Mouse (Mus musculus) adrenal gland, adult 8-10 months (tissue): ENCODE data around the gene Bax. TPM values are rescaled to one million over a fixed set of nuclear protein-coding genes. Genes with fewer than 3 reads are reported as not detected.

Experiments
- DNase-seq: peaks from one replicate; pipeline ENCODE4 v3.0.0; 2022
- microRNA-seq, 2 experiments: library from miRNA; unstranded; fragments of <30 nt; microRNA quantifications; one replicate each; pipeline ENCODE4 v1.2.0; 2022
- total RNA-seq, 4 experiments: library from RNA; stranded (reverse); gene quantifications; 2 replicates each; pipeline ENCODE4 v1.2.4; 2022

The Bax gene
- total RNA-seq, 4 experiments from 2014 or later = 71.7 to 105 (median 89.1) TPM

DNA sequence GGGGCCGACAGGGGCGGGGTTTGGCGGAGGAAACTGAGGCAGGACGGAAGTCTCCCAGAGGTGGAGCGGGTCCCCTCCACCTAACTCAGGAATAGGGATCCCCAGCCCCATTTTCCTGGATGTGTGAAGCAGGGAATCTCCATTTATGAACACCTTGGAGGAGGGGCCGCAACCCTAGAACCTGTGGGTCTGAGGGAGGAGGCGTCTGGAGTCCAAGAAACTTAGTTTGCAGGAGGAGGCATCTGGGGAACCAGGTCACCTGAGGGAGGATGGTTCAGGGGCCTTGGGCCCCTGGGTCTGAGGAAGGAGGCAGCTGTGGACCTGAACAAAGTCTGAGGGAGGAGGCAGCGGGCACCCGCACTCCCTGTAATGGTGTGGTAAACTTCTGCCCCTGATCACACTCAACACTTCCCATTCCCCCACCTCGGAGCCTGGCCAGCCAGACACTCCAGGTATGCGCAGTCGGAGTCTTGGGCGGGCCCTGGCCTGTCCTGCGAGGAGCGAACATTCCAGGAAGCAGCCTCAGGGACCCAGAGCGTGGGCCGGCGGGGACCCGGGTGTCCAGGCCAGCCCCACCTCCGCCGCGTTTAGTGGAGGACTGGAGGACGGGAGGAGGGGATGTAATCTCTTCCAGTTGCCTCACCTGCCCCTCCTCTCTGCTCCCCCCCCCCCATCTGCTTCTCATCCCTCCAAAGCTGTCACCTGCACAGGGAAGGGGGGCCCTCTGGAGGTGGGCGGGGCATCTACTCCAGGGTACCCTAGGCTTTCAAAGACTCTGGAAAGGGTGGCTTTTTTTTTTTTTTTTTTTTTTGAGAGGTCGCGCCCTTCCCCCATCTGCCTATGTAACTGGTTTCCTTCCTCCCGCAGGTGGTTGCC lies 52.6 kb downstream of the Bax start:
- no peak for DNase-seq

DNA sequence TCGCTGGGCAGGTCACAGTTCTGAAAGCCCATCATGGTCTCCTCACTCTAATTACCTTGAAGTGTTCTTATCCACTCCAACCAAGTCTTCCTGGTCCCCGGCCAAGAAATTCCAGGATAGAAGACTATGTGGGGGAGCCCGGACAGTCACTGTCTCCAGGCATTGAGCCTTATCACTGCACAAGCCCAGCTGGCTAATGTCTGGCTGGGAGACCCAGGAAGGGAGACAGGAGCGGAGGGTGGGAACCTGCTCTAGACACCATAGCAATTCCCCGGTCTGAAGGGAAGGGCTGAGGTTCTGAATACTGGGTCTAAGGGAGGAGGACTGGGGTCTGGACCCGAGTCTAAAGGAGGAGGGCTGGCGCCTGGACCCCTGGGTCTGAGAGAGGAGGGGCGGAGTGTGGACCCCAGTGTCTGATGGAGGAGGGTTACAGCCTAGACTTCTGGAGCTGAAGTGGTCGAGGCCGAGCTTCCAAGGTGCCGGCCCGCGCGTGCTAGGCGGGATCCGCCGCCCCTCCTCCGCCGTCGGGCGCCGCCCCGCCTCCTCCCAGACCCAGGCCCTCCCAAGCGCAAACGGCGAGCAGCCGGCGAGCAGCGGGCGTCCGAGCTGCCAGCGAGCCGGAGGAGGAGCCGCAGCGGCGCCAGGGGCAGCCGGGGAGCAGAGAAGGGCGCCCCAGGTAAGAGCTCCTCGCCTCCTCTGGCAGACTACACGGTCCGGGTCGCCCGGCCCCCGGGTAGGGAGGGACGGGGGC lies 53.4 kb downstream of the Bax start, which contains the start of gene Ntf5:
Gene Ntf5, plus strand, starts transcription at position 583 of the 751 bp plus-strand sequence.
- DNase-seq = no peak

DNA sequence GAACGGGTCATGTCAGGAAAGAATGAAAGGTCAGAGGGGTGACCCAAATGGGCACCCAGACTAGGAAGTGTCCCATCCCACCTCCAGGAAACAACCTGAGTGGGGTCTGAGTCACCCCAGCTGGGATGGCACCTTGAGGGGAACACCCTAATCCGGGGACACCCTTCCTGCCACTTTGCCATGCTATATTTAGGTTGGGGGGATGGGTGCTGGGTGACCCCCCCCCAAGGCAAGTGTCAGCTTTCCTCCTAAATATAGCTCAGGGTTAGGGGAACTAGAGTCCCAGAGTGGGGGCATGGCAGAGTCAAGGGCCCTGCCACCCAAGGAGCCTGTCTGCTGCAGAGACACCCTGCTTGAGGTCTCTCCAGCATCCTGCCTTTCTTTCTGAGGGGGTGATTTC lies 54.3 kb downstream of the Bax start:
- no peak for DNase-seq

Small RNA genes lying within 50 kb of the gene (microRNA-seq; reads per million reads assigned to microRNA genes)
- 0 reads per million in 2 experiments for gene Gm22133

Other genes with a start within 250 kb of the Bax start
- 10 to 100 TPM in 1 of 4 experiments, 1 to 10 TPM in 3; 4.9 to 11.2 (median 7.0) TPM for gene Cd37, start 227.8 kb downstream of the Bax start, total RNA-seq
- under 1 TPM in 1 of 4 experiments, not detected in 3; 0.37 TPM for gene Slc6a16, start 225.8 kb downstream of the Bax start, total RNA-seq
- gene Slc6a21, start 189.4 kb downstream of the Bax start, total RNA-seq = under 1 TPM in 1 of 4 experiments, not detected in 3; 0.26 TPM
- 10 to 100 TPM in 2 of 4 experiments, 1 to 10 TPM in 2; 5.8 to 19.1 (median 10.4) TPM for gene Trpm4, start 133.1 kb downstream of the Bax start, total RNA-seq
- under 1 TPM; 0.09 to 0.31 (median 0.26) TPM for gene Hrc, start 131.6 kb downstream of the Bax start, total RNA-seq
- gene Ppfia3, start 99.9 kb downstream of the Bax start, total RNA-seq = 1 to 10 TPM; 2.8 to 7.2 (median 4.7) TPM
- gene Lin7b, start 96.3 kb downstream of the Bax start, total RNA-seq = 10 to 100 TPM in 2 of 4 experiments, 1 to 10 TPM in 2; 1.8 to 14.1 (median 7.6) TPM
- 100 to 1,000 TPM; 232 to 563 (median 376) TPM for gene Snrnp70, start 71.2 kb downstream of the Bax start, total RNA-seq
- not detected for gene Kcna7, start 61.2 kb downstream of the Bax start, total RNA-seq
- gene Ntf5, start 53.2 kb downstream of the Bax start, total RNA-seq = under 1 TPM in 3 of 4 experiments, not detected in 1; 0.13 to 0.22 (median 0.20) TPM
- not detected for gene Lhb, start 46.1 kb downstream of the Bax start, total RNA-seq
- 10 to 100 TPM; 28.5 to 33.9 (median 29.8) TPM for gene Gys1, start 32.1 kb downstream of the Bax start, total RNA-seq
- 10 to 100 TPM; 36.8 to 43.8 (median 38.8) TPM for gene Ruvbl2, start 28.8 kb downstream of the Bax start, total RNA-seq
- gene Ftl1, start 7.0 kb downstream of the Bax start, total RNA-seq = 1,000 to 10,000 TPM; 1,223 to 1,354 (median 1,306) TPM
- gene Tulp2, start 15.0 kb upstream of the Bax start, total RNA-seq = 1 to 10 TPM in 2 of 4 experiments, under 1 TPM in 2; 0.20 to 2.5 (median 0.94) TPM
- gene Gm45808, start 19.9 kb upstream of the Bax start, total RNA-seq = 10 to 100 TPM; 38.9 to 41.2 (median 40.2) TPM
- gene Dhdh, start 21.9 kb upstream of the Bax start, total RNA-seq = 10 to 100 TPM; 65.1 to 80.0 (median 69.2) TPM
- gene Nucb1, start 43.5 kb upstream of the Bax start, total RNA-seq = 100 to 1,000 TPM; 291 to 305 (median 294) TPM
- 10 to 100 TPM; 29.2 to 62.8 (median 45.0) TPM for gene Ppp1r15a, start 59.4 kb upstream of the Bax start, total RNA-seq
- gene Plekha4, start 59.4 kb upstream of the Bax start, total RNA-seq = 1 to 10 TPM; 3.1 to 6.9 (median 4.3) TPM
- gene Hsd17b14, start 88.0 kb upstream of the Bax start, total RNA-seq = 1 to 10 TPM in 2 of 4 experiments, under 1 TPM in 1, not detected in 1; 0.99 to 2.6 (median 2.1) TPM
- gene Bcat2, start 103.3 kb upstream of the Bax start, total RNA-seq = 100 to 1,000 TPM; 191 to 306 (median 245) TPM
- gene Fgf21, start 148.6 kb upstream of the Bax start, total RNA-seq = not detected
- not detected for gene Fut1, start 150.4 kb upstream of the Bax start, total RNA-seq
- under 1 TPM; 0.14 to 0.68 (median 0.38) TPM for gene Izumo1, start 154.9 kb upstream of the Bax start, total RNA-seq
- 10 to 100 TPM; 15.5 to 30.2 (median 21.4) TPM for gene Rasip1, start 160.6 kb upstream of the Bax start, total RNA-seq
- 10 to 100 TPM in 1 of 4 experiments, 1 to 10 TPM in 3; 2.4 to 14.9 (median 3.6) TPM for gene Mamstr, start 173.1 kb upstream of the Bax start, total RNA-seq
- under 1 TPM in 2 of 4 experiments, not detected in 2; 0.11 to 0.18 TPM for gene Fut2, start 199.5 kb upstream of the Bax start, total RNA-seq
- gene Ntn5, start 217.1 kb upstream of the Bax start, total RNA-seq = under 1 TPM in 3 of 4 experiments, not detected in 1; 0.21 to 0.68 (median 0.32) TPM
- under 1 TPM; 0.15 to 0.59 (median 0.30) TPM for gene Sec1, start 227.5 kb upstream of the Bax start, total RNA-seq
- gene Car11, start 232.9 kb upstream of the Bax start, total RNA-seq = 10 to 100 TPM; 11.5 to 28.2 (median 18.9) TPM
- gene Dbp, start 238.2 kb upstream of the Bax start, total RNA-seq = 100 to 1,000 TPM; 254 to 411 (median 333) TPM
- 1,000 to 10,000 TPM; 1,011 to 1,224 (median 1,104) TPM for gene Rpl18, start 248.6 kb upstream of the Bax start, total RNA-seq